Mouse (Mus musculus): ENCODE results near the gene Trim38.

GRCm38 (mm10) chr13:23739922-23740252 is 29.8 kb upstream of the Trim38 start:
- TF ChIP-seq MAFK (IDR thresholded peaks at IDR 0.05; ENCODE audit: insufficient read depth, low read depth, low read length), result no peak
- no peak for TF ChIP-seq ZNF384 (IDR thresholded peaks at IDR 0.05; ENCODE audit: low read depth, low read length)

Measured in ES-E14 (cell line).